Mouse (Mus musculus): Measurements from ENCODE around the gene Hoxd12. TPM values are rescaled to one million over a fixed set of nuclear protein-coding genes. Genes with fewer than 3 reads are reported as not detected.

Hoxd12 gene
- polyA plus RNA-seq, 1 experiment, result not detected

DNA sequence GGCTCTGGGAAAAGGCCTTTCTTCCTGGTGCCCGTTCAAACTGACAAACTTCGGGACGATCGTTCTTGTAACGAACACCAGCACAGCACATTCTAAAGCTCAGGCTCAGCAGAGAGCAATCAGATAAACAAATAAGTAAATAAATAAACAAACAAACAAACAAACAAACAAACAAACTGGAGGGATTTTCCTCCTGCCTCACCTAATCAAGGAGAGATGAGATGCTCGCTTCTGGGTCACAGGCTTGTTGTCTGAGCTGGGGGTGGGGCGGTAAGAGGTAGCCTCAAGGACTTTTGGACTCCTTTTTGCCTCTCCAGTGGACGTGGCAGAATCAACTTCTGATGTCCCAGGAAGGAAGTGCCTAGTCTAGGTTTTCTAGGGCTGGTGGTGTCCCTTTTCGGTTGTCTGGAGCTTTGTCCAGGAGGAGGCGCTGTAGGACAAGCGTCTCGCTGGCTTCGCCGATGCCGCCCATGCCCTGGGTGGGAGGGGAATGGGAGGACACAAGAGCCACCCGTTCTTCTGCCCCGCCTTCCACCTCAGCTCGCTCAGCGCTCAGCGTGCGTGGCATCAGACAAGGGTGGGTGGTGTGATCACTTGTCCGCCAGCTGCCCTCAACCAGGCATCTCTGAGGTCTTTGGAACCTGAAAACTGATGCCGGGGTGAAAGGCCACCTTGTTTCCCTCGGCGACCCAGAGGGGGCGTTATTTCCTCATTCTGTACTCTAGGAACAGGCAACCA lies 40.9 kb downstream of the Hoxd12 start:
- TF ChIP-seq GATA1 (IDR thresholded peaks at IDR 0.05; ENCODE audit: low read length), result no peak

DNA sequence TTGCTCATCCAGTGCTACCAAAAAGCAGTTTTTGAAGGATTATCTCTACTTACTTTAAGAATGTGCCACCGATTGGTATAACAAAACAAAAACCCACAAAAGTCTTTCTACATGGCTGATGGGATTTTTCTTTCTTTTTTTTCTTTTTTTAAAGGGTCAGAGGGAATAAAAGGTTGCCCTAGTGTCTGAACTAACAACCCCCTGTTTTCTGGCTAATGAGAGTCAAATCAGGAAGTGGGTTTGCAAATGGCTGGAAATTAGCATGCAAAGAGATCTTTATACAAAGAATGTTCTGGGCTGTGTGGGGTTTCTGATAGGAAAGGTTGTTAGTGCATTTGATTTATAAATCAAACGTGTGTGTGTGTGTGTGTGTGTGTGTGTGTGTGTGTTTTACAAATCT lies 45.6 kb downstream of the Hoxd12 start:
- no peak for TF ChIP-seq GATA1 (IDR thresholded peaks at IDR 0.05; ENCODE audit: low read length)

DNA sequence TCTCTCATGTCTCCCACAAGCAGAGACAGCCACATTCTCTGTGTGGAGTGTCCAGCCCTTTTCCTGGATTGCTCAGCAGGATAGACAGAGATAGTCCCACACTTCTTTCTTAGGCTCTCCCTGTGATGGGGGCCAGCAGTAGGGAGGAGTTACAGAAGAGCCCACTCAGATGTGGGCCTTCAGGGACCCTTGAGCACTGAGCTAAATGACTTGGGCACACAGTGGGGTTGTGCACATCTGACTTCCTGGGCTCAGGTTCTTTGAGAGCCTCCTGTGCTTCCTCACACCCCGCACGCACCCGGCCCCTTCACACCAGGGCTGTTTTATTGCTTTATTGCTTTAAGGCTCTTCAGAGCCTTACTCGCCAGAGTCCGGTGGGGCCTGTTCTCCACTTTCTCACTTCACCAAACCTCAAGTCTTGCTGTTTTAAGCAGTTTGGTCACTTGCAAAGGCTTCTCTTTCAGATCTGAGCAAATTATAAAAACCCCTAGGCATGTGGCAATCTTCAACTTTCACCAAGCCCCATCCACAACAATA lies 46.2 kb downstream of the Hoxd12 start:
- no peak for TF ChIP-seq GATA1 (IDR thresholded peaks at IDR 0.05; ENCODE audit: low read length)

GRCm38 (mm10) chr2:74721882-74722281 lies 47.1 kb downstream of the Hoxd12 start:
- no peak for TF ChIP-seq GATA1 (IDR thresholded peaks at IDR 0.05; ENCODE audit: low read length)

GRCm38 (mm10) chr2:74722949-74723348 lies 48.1 kb downstream of the Hoxd12 start:
- TF ChIP-seq GATA1 (IDR thresholded peaks at IDR 0.05; ENCODE audit: low read length), result no peak

DNA sequence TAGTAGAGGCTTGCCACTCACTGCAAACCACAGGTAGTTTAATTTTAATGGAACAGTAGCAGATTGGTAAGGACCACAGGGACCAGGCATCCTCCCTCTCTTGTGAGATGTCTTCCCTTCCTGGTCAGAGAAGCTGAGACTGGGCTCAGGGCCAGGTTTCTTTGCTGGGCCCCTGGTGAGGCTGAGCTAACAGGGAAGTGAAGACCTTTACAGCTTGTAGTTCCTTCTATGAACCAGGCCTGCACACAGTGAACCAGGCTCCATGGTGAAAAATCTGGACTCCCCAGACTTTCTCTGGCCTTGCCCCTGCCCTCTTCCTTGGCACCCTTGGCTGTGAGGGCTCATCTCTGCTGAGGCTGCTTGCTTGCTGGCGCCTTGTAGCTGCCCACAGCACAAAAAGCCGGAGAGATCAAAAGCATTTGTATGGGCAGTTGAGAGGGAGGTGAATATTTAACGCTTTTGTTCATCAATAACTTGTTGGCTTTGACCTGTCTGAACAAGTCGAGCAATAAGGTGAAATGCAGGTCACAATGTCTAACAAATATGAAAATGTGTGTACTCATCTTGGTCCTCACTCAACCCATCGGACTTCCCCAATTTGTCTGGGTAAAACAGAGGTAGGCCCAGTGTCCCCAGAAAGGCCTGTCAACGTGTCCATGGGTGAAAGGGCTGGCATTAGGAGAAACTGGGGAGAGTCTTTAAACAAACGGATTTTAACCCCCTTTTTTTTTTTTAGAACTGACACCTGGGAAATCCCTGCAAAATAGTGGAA lies 49.6 kb downstream of the Hoxd12 start:
- no peak for TF ChIP-seq GATA1 (IDR thresholded peaks at IDR 0.05; ENCODE audit: low read length)

DNA sequence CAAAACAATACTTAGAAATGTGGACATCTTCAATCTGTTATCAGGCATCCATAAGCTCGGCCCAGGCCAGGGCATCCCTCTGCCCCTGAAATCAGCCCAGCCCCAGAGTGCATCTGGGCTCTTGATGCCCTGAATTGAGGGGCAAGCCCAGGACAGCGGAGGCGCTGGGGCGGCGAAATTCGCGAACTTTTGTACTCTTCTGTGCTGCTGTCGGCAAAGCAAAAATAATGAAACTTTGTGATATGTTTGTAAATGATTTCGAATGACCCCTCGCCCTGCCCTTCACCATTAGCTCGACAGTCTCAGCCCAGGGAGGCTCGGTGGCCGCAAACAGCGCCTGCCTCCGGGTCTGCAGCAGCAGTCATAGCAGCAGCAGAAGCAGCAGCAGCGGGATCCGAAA lies 50.4 kb downstream of the Hoxd12 start:
- no peak for TF ChIP-seq GATA1 (IDR thresholded peaks at IDR 0.05; ENCODE audit: low read length)

- no peak for TF ChIP-seq GATA1 (IDR thresholded peaks at IDR 0.05; ENCODE audit: low read length)
Measured at GRCm38 (mm10) chr2:74726551-74726950, 51.7 kb downstream of the Hoxd12 start, which contains the start of gene Gm28230. Gene Gm28230 (plus strand): TSS chr2:74726728.

DNA sequence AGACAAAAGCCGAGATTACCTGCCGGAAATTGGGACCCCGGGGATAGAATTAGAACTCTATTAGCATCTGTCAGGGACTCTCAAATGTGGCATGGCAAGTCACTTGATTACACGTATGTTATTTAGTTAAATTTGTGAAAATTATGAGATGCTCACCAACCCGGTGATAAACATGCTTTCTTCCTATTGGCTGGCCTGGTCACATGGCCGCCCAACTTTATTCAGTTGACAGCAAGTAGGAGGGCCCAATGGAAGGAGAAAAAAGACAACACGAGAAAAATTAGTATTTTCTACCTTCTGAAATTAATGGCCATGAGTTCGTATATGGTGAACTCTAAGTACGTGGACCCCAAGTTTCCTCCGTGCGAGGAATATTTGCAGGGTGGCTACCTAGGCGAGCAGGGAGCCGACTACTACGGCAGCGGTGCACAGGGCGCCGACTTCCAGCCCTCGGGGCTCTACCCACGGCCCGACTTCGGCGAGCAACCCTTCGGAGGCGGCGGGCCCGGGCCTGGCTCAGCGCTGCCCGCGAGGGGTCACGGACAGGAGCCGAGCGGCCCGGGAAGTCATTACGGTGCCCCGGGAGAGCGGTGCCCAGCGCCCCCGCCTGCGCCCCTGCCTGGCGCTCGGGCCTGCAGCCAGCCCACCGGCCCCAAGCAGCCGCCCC lies 52.3 kb downstream of the Hoxd12 start:
- no peak for TF ChIP-seq GATA1 (IDR thresholded peaks at IDR 0.05; ENCODE audit: low read length)

Other genes starting within 250 kb of the Hoxd12 start
- 7.5 and 17.5 TPM in 2 replicates for gene Lnpk, start 95.6 kb upstream of the Hoxd12 start, polyA plus RNA-seq (2012)
- gene Evx2, start 15.5 kb upstream of the Hoxd12 start, polyA plus RNA-seq (2012), result not detected in 2 replicates
- gene Hoxd13, start 6.7 kb upstream of the Hoxd12 start, polyA plus RNA-seq (2012), result not detected in 2 replicates
- not detected in 2 replicates for gene Hoxd11, start 4.5 kb downstream of the Hoxd12 start, polyA plus RNA-seq (2012)
- not detected in 2 replicates for gene Hoxd10, start 16.9 kb downstream of the Hoxd12 start, polyA plus RNA-seq (2012)
- not detected in 2 replicates for gene Hoxd9, start 22.7 kb downstream of the Hoxd12 start, polyA plus RNA-seq (2012)
- not detected in 2 replicates for gene Hoxd8, start 29.6 kb downstream of the Hoxd12 start, polyA plus RNA-seq (2012)
- not detected in 2 replicates for gene Hoxd3, start 36.9 kb downstream of the Hoxd12 start, polyA plus RNA-seq (2012)
- gene Hoxd4, start 36.9 kb downstream of the Hoxd12 start, polyA plus RNA-seq (2012), result not detected in 2 replicates
- gene Gm28230, start 51.7 kb downstream of the Hoxd12 start, polyA plus RNA-seq (2012), result not detected in 2 replicates
- gene Hoxd1, start 88.0 kb downstream of the Hoxd12 start, polyA plus RNA-seq (2012), result not detected in 2 replicates
- gene Mtx2, start 150.8 kb downstream of the Hoxd12 start, polyA plus RNA-seq (2012), result 90.0 and 122 TPM in 2 replicates

All from G1E-ER4 (cell line).